Mouse (Mus musculus): Measurements from ENCODE around the gene Gm9922. TPM values are rescaled to one million over a fixed set of nuclear protein-coding genes. Genes with fewer than 3 reads are reported as not detected.

Gm9922 gene
- polyA plus RNA-seq, 1 experiment from 2014 or later: not detected

DNA sequence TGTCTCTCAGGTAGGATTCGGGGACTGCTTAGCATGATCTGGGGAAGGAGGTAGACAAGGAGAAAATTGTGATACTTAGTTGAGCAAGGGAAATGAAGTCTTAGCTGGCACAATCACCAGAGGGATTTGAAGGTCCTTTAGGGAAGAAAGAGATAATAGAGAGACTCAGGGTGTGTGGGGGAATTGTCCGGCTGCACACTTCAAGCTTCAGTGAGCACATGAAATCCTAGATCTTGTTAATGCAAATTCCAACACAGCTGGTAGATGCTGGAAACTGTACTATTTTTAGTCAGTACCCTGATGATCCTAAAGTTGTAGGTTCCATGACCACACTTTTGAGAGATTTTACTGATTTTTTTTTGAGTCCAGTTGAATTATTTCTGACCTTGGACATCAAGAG, 15.2 kb downstream of the Gm9922 start:
- H3K4me2 ChIP-seq: no peak overlapping the region
- H3K9me3 ChIP-seq (ENCODE audit: control insufficient read depth, low read length): no peaks in the 10 kb centered on the region
- H3K27ac ChIP-seq (ENCODE audit: low read depth, low read length): no peak overlapping the region
- no peak overlapping the region for H3K4me3 ChIP-seq (ENCODE audit: low read depth, low read length)
- H3K36me3 ChIP-seq (ENCODE audit: control insufficient read depth, insufficient read depth, low read length): no peaks in the 10 kb centered on the region
- H3K4me1 ChIP-seq (replicated peaks; ENCODE audit: control insufficient read depth, insufficient read depth, low read length): no peaks in the 10 kb centered on the region
- DNase-seq (ENCODE audit: low spot score) (no peak), ATAC-seq (replicated peaks; ENCODE audit: low FRiP score) (no peak)
- H3K9ac ChIP-seq (ENCODE audit: low read depth, low read length): no peak overlapping the region
- no peaks in the 10 kb centered on the region for H3K27me3 ChIP-seq (replicated peaks; ENCODE audit: control insufficient read depth, insufficient read depth, low read length)
- WGBS: 84% methylated on average over 2 of the region's 2 CpGs

DNA sequence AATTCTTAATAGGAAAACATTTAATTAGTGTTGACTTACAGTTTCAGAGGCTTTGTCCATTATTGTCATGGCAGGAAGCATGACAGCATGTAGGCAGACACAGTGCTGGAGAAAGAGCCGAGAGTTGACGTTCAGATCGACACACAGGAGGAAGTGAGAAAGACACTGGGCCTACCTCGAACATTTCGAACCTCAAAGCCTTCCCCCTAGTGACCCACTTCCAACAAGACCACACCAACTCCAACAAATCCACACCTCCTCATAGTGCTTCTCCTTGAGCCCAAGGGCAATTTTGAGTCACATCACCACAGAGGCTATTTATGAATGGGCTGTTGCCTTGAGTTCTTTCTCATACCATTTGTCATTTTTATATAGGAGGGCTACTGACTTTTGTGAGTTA, 22.5 kb downstream of the Gm9922 start:
- no peak overlapping the region for H3K4me3 ChIP-seq (ENCODE audit: low read depth, low read length)
- no peak overlapping the region for H3K4me2 ChIP-seq
- no peaks in the 10 kb centered on the region for H3K36me3 ChIP-seq (ENCODE audit: control insufficient read depth, insufficient read depth, low read length)
- H3K9me3 ChIP-seq (ENCODE audit: control insufficient read depth, low read length): no peaks in the 10 kb centered on the region
- no peak overlapping the region for H3K9ac ChIP-seq (ENCODE audit: low read depth, low read length)
- no peak overlapping the region for H3K27ac ChIP-seq (ENCODE audit: low read depth, low read length)
- H3K4me1 ChIP-seq (replicated peaks; ENCODE audit: control insufficient read depth, insufficient read depth, low read length): no peaks in the 10 kb centered on the region
- 85% methylated on average over 5 of the region's 5 CpGs for WGBS
- no peaks in the 10 kb centered on the region for H3K27me3 ChIP-seq (replicated peaks; ENCODE audit: control insufficient read depth, insufficient read depth, low read length)
- no peak for ATAC-seq (replicated peaks; ENCODE audit: low FRiP score)
- no peak for DNase-seq (ENCODE audit: low spot score)

DNA sequence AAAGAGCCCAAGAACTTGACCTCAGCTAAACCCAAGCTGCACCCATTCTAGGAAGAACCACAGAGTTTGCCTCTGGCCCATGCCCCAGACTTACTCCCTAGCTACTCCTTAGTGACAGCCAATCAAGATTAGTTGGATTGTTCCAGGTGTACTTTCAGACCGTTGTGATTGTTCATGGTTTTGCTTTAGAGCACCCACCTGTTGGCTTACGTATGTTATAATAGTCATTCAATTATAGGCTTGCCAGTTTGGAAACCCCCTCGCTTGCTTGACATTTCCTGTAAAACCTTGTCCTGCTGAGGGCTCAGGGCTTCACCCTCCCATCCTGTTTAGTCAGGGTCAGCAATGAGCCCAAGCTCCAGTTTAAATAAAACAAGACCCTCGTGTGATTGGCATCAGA, 25.1 kb downstream of the Gm9922 start:
- no peak for ATAC-seq (replicated peaks; ENCODE audit: low FRiP score)
- DNase-seq (ENCODE audit: low spot score): no peak
- WGBS: 76% methylated on average over 4 of the region's 4 CpGs
- Histone ChIP-seq H3K9me3 (ENCODE audit: control insufficient read depth, low read length) (no peaks in the 10 kb centered on the region), H3K27ac (ENCODE audit: low read depth, low read length) (no peak overlapping the region), H3K27me3 (replicated peaks; ENCODE audit: control insufficient read depth, insufficient read depth, low read length) (no peaks in the 10 kb centered on the region), H3K9ac (ENCODE audit: low read depth, low read length) (no peak overlapping the region), H3K4me3 (ENCODE audit: low read depth, low read length) (no peak overlapping the region), H3K4me1 (replicated peaks; ENCODE audit: control insufficient read depth, insufficient read depth, low read length) (no peaks in the 10 kb centered on the region), H3K36me3 (ENCODE audit: control insufficient read depth, insufficient read depth, low read length) (no peaks in the 10 kb centered on the region), H3K4me2 (no peak overlapping the region)

DNA sequence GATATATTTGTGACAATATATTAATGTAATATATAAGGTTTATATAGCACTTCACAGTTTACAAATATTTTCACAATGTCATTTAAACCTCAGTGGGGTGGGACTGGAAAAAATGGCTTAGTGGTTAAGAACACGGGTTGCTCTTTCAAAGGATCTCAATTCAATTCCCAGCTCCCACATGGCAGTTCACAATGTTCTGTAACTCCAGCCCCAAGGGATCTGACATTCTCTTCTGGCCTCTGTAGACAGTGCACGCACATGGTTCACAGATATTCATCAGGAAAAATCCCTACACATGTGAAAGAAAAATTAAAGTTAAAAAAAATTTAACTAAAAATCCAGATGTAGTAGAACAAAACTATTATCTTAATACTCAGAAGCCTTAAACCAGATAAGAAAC, 41.2 kb downstream of the Gm9922 start:
- Histone ChIP-seq H3K4me2 (no peak overlapping the region), H3K36me3 (ENCODE audit: control insufficient read depth, insufficient read depth, low read length) (peaks cover 2% of the 10 kb centered on the region; the same call in 1 of the 2 replicates), H3K9me3 (ENCODE audit: control insufficient read depth, low read length) (no peaks in the 10 kb centered on the region), H3K27me3 (replicated peaks; ENCODE audit: control insufficient read depth, insufficient read depth, low read length) (no peaks in the 10 kb centered on the region), H3K27ac (ENCODE audit: low read depth, low read length) (no peak overlapping the region), H3K9ac (ENCODE audit: low read depth, low read length) (no peak overlapping the region), H3K4me3 (ENCODE audit: low read depth, low read length) (no peak overlapping the region), H3K4me1 (replicated peaks; ENCODE audit: control insufficient read depth, insufficient read depth, low read length) (no peaks in the 10 kb centered on the region)
- WGBS: 92% methylated on average over 2 of the region's 2 CpGs
- no peak for DNase-seq (ENCODE audit: low spot score)
- no peak for ATAC-seq (replicated peaks; ENCODE audit: low FRiP score)

DNA sequence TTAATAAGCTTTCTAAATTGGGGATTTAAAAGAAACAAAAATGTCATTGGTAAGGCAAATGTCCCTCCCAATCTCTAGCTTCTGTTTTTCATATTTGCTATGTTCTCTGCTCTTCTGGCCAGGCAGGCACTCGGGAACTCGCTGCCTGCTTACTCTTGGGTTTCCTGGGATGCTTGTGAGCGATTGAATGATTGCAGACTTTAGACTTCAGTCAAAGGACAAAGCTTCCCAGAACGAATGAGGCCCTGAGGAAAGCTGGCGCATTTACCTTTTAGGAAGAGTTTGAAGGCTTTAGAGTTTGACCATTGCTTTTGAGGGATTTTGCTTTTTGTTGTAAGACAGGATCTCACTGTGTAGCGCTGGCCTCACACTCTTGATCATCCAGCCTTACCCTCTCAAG, 41.9 kb downstream of the Gm9922 start:
- no peak overlapping the region for H3K4me2 ChIP-seq
- H3K27ac ChIP-seq (ENCODE audit: low read depth, low read length): no peak overlapping the region
- H3K27me3 ChIP-seq (replicated peaks; ENCODE audit: control insufficient read depth, insufficient read depth, low read length): no peaks in the 10 kb centered on the region
- WGBS: 87% methylated on average over 6 of the region's 6 CpGs
- no peaks in the 10 kb centered on the region for H3K36me3 ChIP-seq (ENCODE audit: control insufficient read depth, insufficient read depth, low read length)
- ATAC-seq (replicated peaks; ENCODE audit: low FRiP score): no peak
- H3K9ac ChIP-seq (ENCODE audit: low read depth, low read length): no peak overlapping the region
- no peaks in the 10 kb centered on the region for H3K9me3 ChIP-seq (ENCODE audit: control insufficient read depth, low read length)
- no peak overlapping the region for H3K4me3 ChIP-seq (ENCODE audit: low read depth, low read length)
- DNase-seq (ENCODE audit: low spot score): no peak
- no peaks in the 10 kb centered on the region for H3K4me1 ChIP-seq (replicated peaks; ENCODE audit: control insufficient read depth, insufficient read depth, low read length)

Other genes starting within 250 kb of the Gm9922 start
- gene Tbc1d4, start 120.6 kb downstream of the Gm9922 start, polyA plus RNA-seq (2014; fragmentation: Nextera tagmentation; extraction: Ambion mirVana): 4.0 and 4.8 TPM in 2 replicates
- gene Commd6, start 89.1 kb downstream of the Gm9922 start, polyA plus RNA-seq (2014; fragmentation: Nextera tagmentation; extraction: Ambion mirVana): 77.6 and 83.5 TPM in 2 replicates
- 184 and 187 TPM in 2 replicates for gene Uchl3, start 75.8 kb downstream of the Gm9922 start, polyA plus RNA-seq (2014; fragmentation: Nextera tagmentation; extraction: Ambion mirVana)
- 3.8 and 4.1 TPM in 2 replicates for gene Lmo7, start 143 bp upstream of the Gm9922 start, polyA plus RNA-seq (2014; fragmentation: Nextera tagmentation; extraction: Ambion mirVana)

Measured in liver, embryonic 11.5 days (tissue).